Mouse (Mus musculus) hindbrain, postnatal 0 days (tissue): ENCODE measurements around the gene Ddx3y. TPM values are rescaled to one million over a fixed set of nuclear protein-coding genes. Genes with fewer than 3 reads are reported as not detected.

Source experiments
- ATAC-seq: fragments of 200-750 bp; cut with Nextera tagmentation; 2 replicates; pipeline ENCODE4 v1.8.0; 2017; ENCODE audit warnings: mild to moderate bottlenecking, moderate TSS enrichment, moderate library complexity
- DNase-seq: peaks from one replicate; pipeline ENCODE4 v3.0.0-alpha.2; 2015; ENCODE audit warnings: low spot score
- H3K27ac ChIP-seq: fragments of 300-500 bp; sonication (generic); 2 replicates; pipeline ENCODE4 v1.5.1; 2014; ENCODE audit warnings: mild to moderate bottlenecking
- H3K27me3 ChIP-seq: fragments of 300-500 bp; sonication (generic); 2 replicates; pipeline ENCODE4 v1.6.1; 2014; ENCODE audit warnings: low read length, mixed read lengths; ENCODE audit not compliant: insufficient read depth
- H3K36me3 ChIP-seq: fragments of 300-500 bp; sonication (generic); 2 replicates; pipeline ENCODE4 v1.6.1; 2014; ENCODE audit warnings: low read length, mixed read lengths; ENCODE audit not compliant: insufficient read depth
- H3K4me1 ChIP-seq: fragments of 300-500 bp; sonication (generic); 2 replicates; pipeline ENCODE4 v1.6.1; 2014; ENCODE audit warnings: antibody characterized with exemption, low read length, mixed read lengths; ENCODE audit not compliant: insufficient read depth
- H3K4me2 ChIP-seq: fragments of 300-500 bp; sonication (generic); 2 replicates; pipeline ENCODE4 v1.6.1; 2014; ENCODE audit warnings: low read depth, mild to moderate bottlenecking, low read length, moderate library complexity, mixed read lengths
- H3K4me3 ChIP-seq: fragments of 300-500 bp; sonication (generic); 2 replicates; pipeline ENCODE4 v1.5.1; 2014; ENCODE audit warnings: low read length
- H3K9ac ChIP-seq: fragments of 300-500 bp; sonication (generic); replicated peaks from 2 replicates; pipeline ENCODE4 v1.6.1; 2014; ENCODE audit warnings: mild to moderate bottlenecking, low read length, moderate library complexity, mixed read lengths
- H3K9me3 ChIP-seq: fragments of 300-500 bp; sonication (generic); 2 replicates; pipeline ENCODE4 v1.6.1; 2016; ENCODE audit warnings: low read length, mixed read lengths
- CTCF ChIP-seq: IDR thresholded peaks from 2 replicates; pipeline ENCODE4 v1.5.1; 2016; ENCODE audit warnings: antibody characterized with exemption, control low read depth, low read depth
- WGBS: fragments of 180-500 bp; shearing (Covaris S2); extraction: QIAGEN DNeasy Blood & Tissue Kit; methylation state at CpG from one replicate; pipeline ENCODE4 v1.1.7; 2014; 5-methylcytosine and 5-hydroxymethylcytosine counted together
- polyA plus RNA-seq: library from polyadenylated mRNA; unstranded; fragments of >200 nt; fragmentation: Nextera tagmentation; extraction: Ambion mirVana; gene quantifications from 2 replicates; pipeline ENCODE4 v1.2.1, GENCODE M21; 2015
- total RNA-seq: library from RNA; depleted of rRNA; stranded (reverse); fragments of >200 nt; gene quantifications from 2 replicates; pipeline ENCODE4 v1.2.3, GENCODE M21; 2014; rRNA removed

Ddx3y gene
- total RNA-seq, result 8.5 and 14.2 TPM in 2 replicates
- polyA plus RNA-seq, result 40.2 TPM in 1 of 2 replicates, not detected in the other

DNA sequence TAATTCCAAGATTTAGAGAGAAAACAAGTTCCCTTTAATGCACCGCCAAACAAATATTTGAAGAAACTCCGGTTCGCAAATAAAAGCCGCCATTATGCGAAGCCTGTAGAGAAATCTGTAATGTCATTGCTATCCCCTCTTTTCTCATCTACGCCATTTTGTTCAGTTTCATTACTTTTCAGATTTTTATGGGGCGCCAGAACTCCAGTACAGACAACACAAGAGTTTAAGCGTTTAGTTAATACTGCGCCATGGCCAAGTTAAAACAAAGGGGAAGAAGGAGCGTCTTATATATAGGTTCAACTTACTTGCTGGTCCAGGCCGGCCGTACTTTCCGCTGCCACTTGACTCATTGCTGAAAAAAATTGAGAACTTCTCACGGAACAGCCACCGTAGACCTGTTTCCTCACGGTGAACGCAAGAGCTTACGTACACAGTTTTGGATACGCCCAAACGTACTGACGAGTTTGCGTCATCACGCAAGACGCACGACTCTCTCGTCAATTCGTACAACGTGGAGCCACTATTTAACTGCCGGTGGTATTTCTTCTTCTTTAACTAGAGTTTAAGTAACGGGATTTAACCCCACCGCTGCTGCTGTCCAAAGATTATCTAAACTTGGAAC, at the start of gene Ddx3y:
Gene Ddx3y, minus strand, starts transcription at position 459 of the 625 bp plus-strand sequence.
- Histone ChIP-seq H3K27me3 (no peaks in the 10 kb centered on the region), H3K9ac (no peak within 1 kb of the TSS; the same call in 1 of the 2 replicates), H3K4me3 (peak within 1 kb of the TSS; percentile 37), H3K4me1 (no peaks in the 10 kb centered on the region), H3K4me2 (peak within 1 kb of the TSS; percentile 38), H3K36me3 (no peaks in the 10 kb centered on the region), H3K27ac (peak within 1 kb of the TSS; percentile 65; the same call in 1 of the 2 replicates), H3K9me3 (no peaks in the 10 kb centered on the region)
- DNase-seq (peak; percentile 79), ATAC-seq (peak; percentile 97)
- TF ChIP-seq CTCF, result no peak
- 1% methylated on average over 14 of the region's 31 CpGs for whole genome bisulfite sequencing

DNA sequence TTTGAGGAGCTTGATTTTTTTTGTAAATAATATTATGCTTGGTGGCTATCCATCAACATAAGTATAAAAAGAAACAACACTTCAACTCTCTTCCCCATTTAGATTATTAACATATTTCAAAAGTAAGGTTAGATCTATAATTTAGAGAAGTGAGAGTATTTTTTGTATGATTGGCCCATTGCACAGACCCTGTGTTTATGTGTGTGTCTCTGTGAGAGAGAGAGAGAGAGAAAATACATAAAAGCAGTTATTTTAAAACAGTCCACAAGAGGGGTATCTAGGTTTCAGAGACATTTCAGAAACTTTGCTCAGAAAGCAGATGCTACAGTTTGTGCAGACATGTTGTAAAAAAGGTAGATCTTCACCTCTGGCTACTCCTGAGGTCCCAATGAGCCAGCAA, 7.3 kb upstream of the Ddx3y start:
- Histone ChIP-seq H3K27me3 (no peaks in the 10 kb centered on the region), H3K27ac (no peak overlapping the region), H3K9ac (no peak overlapping the region), H3K9me3 (no peaks in the 10 kb centered on the region), H3K4me1 (no peaks in the 10 kb centered on the region), H3K4me3 (no peak overlapping the region), H3K4me2 (no peak overlapping the region), H3K36me3 (no peaks in the 10 kb centered on the region)
- DNase-seq, result no peak
- no peak for TF ChIP-seq CTCF
- no peak for ATAC-seq

DNA sequence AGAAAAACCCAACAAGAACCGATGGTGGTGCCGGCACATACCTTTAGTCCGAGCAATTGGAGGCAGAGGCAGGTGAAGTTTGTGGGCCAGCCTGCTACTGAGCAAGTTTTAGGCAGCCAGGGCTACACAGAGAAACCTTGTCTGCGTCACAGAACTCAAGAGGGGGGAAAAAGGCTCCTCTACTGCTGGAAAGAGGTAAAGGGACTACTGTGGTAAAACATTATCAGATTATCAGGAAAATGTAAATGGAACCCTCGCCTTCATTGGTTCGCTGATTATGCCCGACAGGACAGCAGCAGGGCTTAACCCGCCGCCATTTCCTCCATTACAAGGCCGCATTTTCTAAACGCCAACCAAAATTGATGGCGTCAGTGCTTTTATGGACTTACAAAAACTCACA, 694 bp downstream of the Ddx3y start:
- Histone ChIP-seq H3K9me3 (no peaks in the 10 kb centered on the region), H3K27me3 (no peaks in the 10 kb centered on the region), H3K36me3 (no peaks in the 10 kb centered on the region), H3K4me2 (peak overlapping the region; percentile 38), H3K9ac (no peak overlapping the region; the same call in 1 of the 2 replicates), H3K4me1 (no peaks in the 10 kb centered on the region), H3K4me3 (peak overlapping the region; percentile 37), H3K27ac (peak overlapping the region; percentile 65; the same call in 1 of the 2 replicates)
- ATAC-seq, result no peak
- peak; percentile 12 for DNase-seq
- WGBS, result 22% methylated on average over 4 of the region's 12 CpGs
- no peak for TF ChIP-seq CTCF

DNA sequence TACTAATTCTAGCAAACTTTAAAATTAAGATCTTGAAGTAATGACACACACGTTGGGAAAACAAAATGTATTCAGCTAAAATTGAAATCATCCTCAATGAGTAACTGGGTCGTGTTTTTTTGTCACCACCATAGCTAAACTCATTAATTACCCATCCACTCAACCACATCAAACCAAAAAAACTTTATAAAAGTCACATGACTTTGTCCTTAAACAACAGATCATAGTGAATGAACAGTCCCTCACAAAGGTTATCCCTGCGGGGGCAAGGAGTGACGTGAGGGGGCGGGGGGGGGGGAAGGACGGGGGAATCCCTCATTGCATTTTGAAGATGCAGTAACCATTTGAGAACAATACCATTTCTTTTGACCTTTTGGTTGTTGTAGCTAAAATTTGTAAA, 40.3 kb downstream of the Ddx3y start:
- ATAC-seq (no peak), DNase-seq (no peak)
- Histone ChIP-seq H3K36me3 (no peaks in the 10 kb centered on the region), H3K4me2 (peak overlapping the region; percentile 34), H3K4me3 (peak overlapping the region; percentile 37; the same call in 1 of the 2 replicates), H3K4me1 (no peaks in the 10 kb centered on the region), H3K9ac (no peak overlapping the region), H3K27ac (no peak overlapping the region), H3K9me3 (no peaks in the 10 kb centered on the region), H3K27me3 (no peaks in the 10 kb centered on the region)
- TF ChIP-seq CTCF, result no peak
- 23% methylated on average over 2 of the region's 6 CpGs for WGBS

DNA sequence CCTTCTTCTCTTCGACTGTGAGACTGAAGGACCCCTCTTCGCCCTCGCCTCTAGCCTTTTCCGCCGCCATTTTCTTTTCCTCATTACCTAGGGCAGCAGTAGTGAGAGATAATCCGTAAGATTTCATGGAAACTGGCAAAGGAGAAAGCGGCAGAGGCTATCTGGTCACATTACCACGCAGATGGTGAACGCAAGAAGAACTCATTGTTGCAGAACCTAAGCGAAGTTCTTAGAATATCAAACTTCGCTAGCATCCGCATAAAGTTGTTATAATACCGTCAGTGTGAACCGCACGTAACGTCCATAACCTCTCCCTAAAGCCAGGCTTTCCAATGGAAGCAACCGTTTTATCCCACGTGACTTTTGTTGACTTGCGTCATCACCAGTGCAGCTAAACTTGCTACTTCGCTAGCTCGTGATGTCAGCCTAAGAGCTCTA, 41.0 kb downstream of the Ddx3y start, which contains the start of gene Uty:
Gene Uty, minus strand, starts transcription at position 334 of the 438 bp plus-strand sequence.
- ATAC-seq, result peak; percentile 96
- H3K9me3 ChIP-seq, result no peaks in the 10 kb centered on the region
- H3K9ac ChIP-seq, result no peak within 1 kb of the TSS; the same call in 1 of the 2 replicates
- H3K27ac ChIP-seq, result peak within 1 kb of the TSS; percentile 71; the same call in 1 of the 2 replicates
- DNase-seq, result peak; percentile 75
- H3K4me2 ChIP-seq, result peak within 1 kb of the TSS; percentile 44
- no peaks in the 10 kb centered on the region for H3K4me1 ChIP-seq
- H3K36me3 ChIP-seq, result no peaks in the 10 kb centered on the region
- no peak for TF ChIP-seq CTCF
- 2% methylated on average over 7 of the region's 21 CpGs for whole genome bisulfite sequencing
- H3K27me3 ChIP-seq, result no peaks in the 10 kb centered on the region
- H3K4me3 ChIP-seq, result peak within 1 kb of the TSS; percentile 37

DNA sequence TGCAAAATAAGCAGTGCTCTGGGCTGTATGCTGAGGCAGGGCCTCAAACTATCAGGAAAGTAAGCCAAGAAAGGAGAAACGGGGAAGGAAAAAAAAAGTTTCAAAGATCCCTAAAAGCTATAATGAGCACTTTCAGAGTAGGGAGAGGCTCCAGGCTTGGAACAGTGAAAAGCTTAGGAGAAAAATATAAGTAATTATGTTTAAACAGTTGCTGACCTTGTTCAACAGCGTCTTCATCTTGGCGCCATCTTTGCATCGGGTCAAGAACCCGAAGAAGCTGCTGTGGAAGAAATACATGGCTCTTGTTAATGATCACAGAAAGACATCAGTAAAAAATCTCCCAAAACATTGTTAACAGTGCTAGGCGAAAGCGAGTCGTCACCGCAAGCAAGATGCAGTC, 41.5 kb downstream of the Ddx3y start:
- Histone ChIP-seq H3K9me3 (no peaks in the 10 kb centered on the region), H3K9ac (no peak overlapping the region; the same call in 1 of the 2 replicates), H3K27me3 (no peaks in the 10 kb centered on the region), H3K27ac (peak overlapping the region; percentile 71; the same call in 1 of the 2 replicates), H3K4me3 (peak overlapping the region; percentile 37), H3K4me2 (peak overlapping the region; percentile 44), H3K4me1 (no peaks in the 10 kb centered on the region), H3K36me3 (no peaks in the 10 kb centered on the region)
- no peak; the same call in 1 of the 2 replicates for ATAC-seq
- no peak for TF ChIP-seq CTCF
- no peak for DNase-seq
- 0% methylated on average over 4 of the region's 9 CpGs for WGBS

DNA sequence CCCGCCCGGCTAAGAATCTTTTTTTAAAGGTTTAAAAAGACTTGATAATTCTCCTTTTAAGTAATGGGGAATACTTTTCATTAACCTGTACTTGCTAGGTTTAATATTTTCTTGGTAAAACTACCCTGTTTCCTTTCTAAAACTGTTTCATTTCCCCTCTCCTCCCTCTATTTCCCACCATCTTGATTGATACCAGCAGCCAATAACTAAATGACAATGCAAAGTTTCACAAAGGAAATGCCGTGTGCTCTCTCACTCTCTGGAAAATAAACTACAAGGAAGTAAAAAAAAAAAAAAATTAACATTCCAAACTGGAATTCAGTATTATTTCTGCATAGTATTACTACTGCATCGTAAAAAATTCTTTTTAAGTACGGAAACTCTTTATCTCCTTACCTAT, 42.0 kb downstream of the Ddx3y start:
- H3K36me3 ChIP-seq, result no peaks in the 10 kb centered on the region
- H3K9me3 ChIP-seq, result no peaks in the 10 kb centered on the region
- ATAC-seq (no peak), DNase-seq (no peak)
- 29% methylated on average over 3 of the region's 5 CpGs for WGBS
- TF ChIP-seq CTCF, result no peak
- no peak overlapping the region for H3K27ac ChIP-seq
- peak overlapping the region; percentile 44 for H3K4me2 ChIP-seq
- H3K9ac ChIP-seq, result no peak overlapping the region
- H3K4me1 ChIP-seq, result no peaks in the 10 kb centered on the region
- H3K4me3 ChIP-seq, result peak overlapping the region; percentile 37
- no peaks in the 10 kb centered on the region for H3K27me3 ChIP-seq
